Mouse (Mus musculus) stomach, embryonic 16.5 days (tissue): ENCODE data around the gene Dab2ip. TPM values are rescaled to one million over a fixed set of nuclear protein-coding genes. Genes with fewer than 3 reads are reported as not detected.

Source experiments
- ATAC-seq: fragments of 200-750 bp; cut with Nextera tagmentation; 2 replicates; pipeline ENCODE4 v1.8.0; 2017; ENCODE audit warnings: moderate number of reproducible peaks, moderate TSS enrichment; ENCODE audit not compliant: insufficient read depth, low FRiP score
- H3K27ac ChIP-seq: fragments of 300-500 bp; sonication (generic); 2 replicates; pipeline ENCODE4 v1.5.1; 2014; ENCODE audit warnings: low read length
- H3K27me3 ChIP-seq: fragments of 300-500 bp; sonication (generic); 2 replicates; pipeline ENCODE4 v1.6.1; 2014; ENCODE audit warnings: low read length, control low read depth, mixed read lengths; ENCODE audit not compliant: control insufficient read depth, insufficient read depth
- H3K36me3 ChIP-seq: fragments of 300-500 bp; sonication (generic); 2 replicates; pipeline ENCODE4 v1.6.1; 2014; ENCODE audit warnings: low read length; ENCODE audit not compliant: control insufficient read depth, insufficient read depth
- H3K4me1 ChIP-seq: fragments of 300-500 bp; sonication (generic); 2 replicates; pipeline ENCODE4 v1.6.1; 2014; ENCODE audit warnings: low read length, control low read depth, mixed read lengths; ENCODE audit not compliant: control insufficient read depth, insufficient read depth
- H3K4me2 ChIP-seq: fragments of 300-500 bp; sonication (generic); 2 replicates; pipeline ENCODE4 v1.6.1; 2014; ENCODE audit warnings: low read depth, low read length, mixed read lengths
- H3K4me3 ChIP-seq: fragments of 300-500 bp; sonication (generic); replicated peaks from 2 replicates; pipeline ENCODE4 v1.5.1; 2014; ENCODE audit warnings: mild to moderate bottlenecking, low read length
- H3K9ac ChIP-seq: fragments of 300-500 bp; sonication (generic); 2 replicates; pipeline ENCODE4 v1.6.1; 2014; ENCODE audit warnings: low read length
- H3K9me3 ChIP-seq: fragments of 300-500 bp; sonication (generic); replicated peaks from 2 replicates; pipeline ENCODE4 v1.6.1; 2016; ENCODE audit warnings: low read length, control low read depth; ENCODE audit not compliant: control insufficient read depth
- WGBS: fragments of 180-500 bp; shearing (Covaris S2); extraction: QIAGEN DNeasy Blood & Tissue Kit; methylation state at CpG from one replicate; pipeline ENCODE4 v1.1.7; 2014; 5-methylcytosine and 5-hydroxymethylcytosine counted together
- polyA plus RNA-seq: library from polyadenylated mRNA; unstranded; fragments of >200 nt; fragmentation: Nextera tagmentation; extraction: Ambion mirVana; gene quantifications from 2 replicates; pipeline ENCODE4 v1.2.1, GENCODE M21; 2015

Dab2ip gene
- polyA plus RNA-seq, 1 experiment from 2014 or later, result 31.2 TPM

DNA sequence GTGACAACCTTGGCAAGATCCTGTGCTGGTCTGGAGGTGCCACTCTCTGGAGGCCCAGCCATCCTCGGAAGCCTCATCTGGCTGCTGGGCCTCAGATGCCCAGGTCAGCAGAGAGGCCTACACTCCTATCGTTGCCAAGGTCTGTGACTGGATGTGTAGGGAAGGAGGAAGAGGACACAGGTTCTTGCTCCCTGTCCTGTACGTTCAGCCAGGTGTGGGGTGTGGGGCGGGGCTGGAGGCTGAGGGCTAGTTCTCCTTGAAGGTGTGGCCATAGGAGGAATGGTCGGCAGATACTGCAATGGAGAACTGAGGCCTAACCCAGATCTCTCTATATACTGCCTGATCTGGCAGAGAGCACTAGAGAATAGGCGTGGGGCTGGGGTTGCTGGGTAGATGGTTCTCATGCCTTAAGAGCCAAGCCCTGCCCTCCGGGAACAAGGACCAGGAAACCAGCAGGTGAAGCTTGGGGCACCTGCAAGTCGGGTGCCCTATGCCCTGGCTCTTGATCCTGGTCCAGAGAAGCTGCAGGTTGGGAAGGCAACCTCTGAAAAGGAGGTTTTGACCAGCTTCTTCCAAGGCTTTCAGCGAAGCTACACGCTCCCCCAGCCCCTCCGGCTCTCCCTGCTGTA is 134.3 kb downstream of the Dab2ip start:
- Histone ChIP-seq H3K36me3 (no peaks in the 10 kb centered on the region), H3K4me2 (peak overlapping the region; percentile 50), H3K4me1 (peaks cover 98% of the 10 kb centered on the region), H3K27ac (peak overlapping the region; percentile 92), H3K9ac (peak overlapping the region; percentile 49), H3K9me3 (no peaks in the 10 kb centered on the region), H3K4me3 (peak overlapping the region; percentile 30), H3K27me3 (no peaks in the 10 kb centered on the region)
- WGBS, result 69% methylated on average over 11 of the region's 11 CpGs
- no peak for ATAC-seq

DNA sequence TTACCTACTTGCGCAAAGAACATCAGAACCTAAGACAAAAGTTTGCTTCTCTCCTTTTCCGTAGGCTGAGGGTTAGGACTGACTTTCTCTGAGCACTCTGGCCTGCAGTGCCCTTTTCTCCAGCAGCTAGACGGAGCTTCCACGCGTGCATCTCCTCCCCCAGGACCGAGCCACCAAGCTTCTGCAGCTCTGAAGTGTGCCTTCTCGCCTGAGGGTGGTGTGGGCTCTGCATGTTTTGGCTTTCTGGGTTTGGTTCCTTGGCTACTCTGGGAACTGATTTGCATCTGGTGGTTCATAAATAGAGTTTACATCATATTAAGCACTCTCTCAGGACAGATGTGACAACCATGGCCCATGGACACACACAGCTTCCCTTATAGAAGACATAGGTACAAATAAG is 135.0 kb downstream of the Dab2ip start:
- Histone ChIP-seq H3K9me3 (no peaks in the 10 kb centered on the region), H3K27me3 (no peaks in the 10 kb centered on the region), H3K36me3 (no peaks in the 10 kb centered on the region), H3K27ac (peak overlapping the region; percentile 92), H3K4me2 (peak overlapping the region; percentile 50), H3K9ac (peak overlapping the region; percentile 49), H3K4me3 (no peak overlapping the region), H3K4me1 (peaks cover 98% of the 10 kb centered on the region)
- 74% methylated on average over 7 of the region's 7 CpGs for WGBS
- no peak for ATAC-seq

- no peak for ATAC-seq
- H3K27me3 ChIP-seq, result no peaks in the 10 kb centered on the region
- H3K36me3 ChIP-seq, result no peaks in the 10 kb centered on the region
- no peak overlapping the region for H3K4me3 ChIP-seq
- peaks cover 92% of the 10 kb centered on the region for H3K4me1 ChIP-seq
- no peak overlapping the region for H3K9ac ChIP-seq
- peak overlapping the region; percentile 97; the same call in 1 of the 2 replicates for H3K27ac ChIP-seq
- no peaks in the 10 kb centered on the region for H3K9me3 ChIP-seq
- WGBS, result 49% methylated on average over 2 of the region's 2 CpGs
- no peak overlapping the region for H3K4me2 ChIP-seq
Measured at GRCm38 (mm10) chr2:35694111-35694510, 136.0 kb downstream of the Dab2ip start.

DNA sequence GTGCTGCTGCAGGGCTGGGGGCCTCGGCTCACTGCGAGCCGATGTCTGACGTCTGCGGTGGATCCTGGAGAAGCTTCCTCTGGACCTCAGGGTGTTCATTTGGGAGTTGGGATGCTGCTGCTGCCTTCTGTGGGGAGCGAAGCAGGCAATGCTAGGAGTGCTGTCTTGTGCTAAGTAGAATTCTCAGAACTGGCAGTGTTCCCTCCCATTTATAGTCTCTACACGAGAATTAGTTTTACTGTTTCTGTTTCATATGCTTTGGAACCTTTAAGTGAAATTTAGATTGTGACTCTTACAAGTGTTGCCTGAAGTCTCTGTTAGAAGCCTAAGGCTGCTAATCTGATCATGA is 138.1 kb downstream of the Dab2ip start:
- H3K36me3 ChIP-seq, result no peaks in the 10 kb centered on the region
- no peaks in the 10 kb centered on the region for H3K9me3 ChIP-seq
- H3K4me1 ChIP-seq, result peaks cover 90% of the 10 kb centered on the region
- WGBS, result 45% methylated on average over 7 of the region's 7 CpGs
- peak overlapping the region; percentile 50 for H3K4me2 ChIP-seq
- peak overlapping the region; percentile 97 for H3K27ac ChIP-seq
- H3K4me3 ChIP-seq, result no peak overlapping the region
- peak overlapping the region; percentile 57 for H3K9ac ChIP-seq
- no peak for ATAC-seq
- H3K27me3 ChIP-seq, result no peaks in the 10 kb centered on the region

DNA sequence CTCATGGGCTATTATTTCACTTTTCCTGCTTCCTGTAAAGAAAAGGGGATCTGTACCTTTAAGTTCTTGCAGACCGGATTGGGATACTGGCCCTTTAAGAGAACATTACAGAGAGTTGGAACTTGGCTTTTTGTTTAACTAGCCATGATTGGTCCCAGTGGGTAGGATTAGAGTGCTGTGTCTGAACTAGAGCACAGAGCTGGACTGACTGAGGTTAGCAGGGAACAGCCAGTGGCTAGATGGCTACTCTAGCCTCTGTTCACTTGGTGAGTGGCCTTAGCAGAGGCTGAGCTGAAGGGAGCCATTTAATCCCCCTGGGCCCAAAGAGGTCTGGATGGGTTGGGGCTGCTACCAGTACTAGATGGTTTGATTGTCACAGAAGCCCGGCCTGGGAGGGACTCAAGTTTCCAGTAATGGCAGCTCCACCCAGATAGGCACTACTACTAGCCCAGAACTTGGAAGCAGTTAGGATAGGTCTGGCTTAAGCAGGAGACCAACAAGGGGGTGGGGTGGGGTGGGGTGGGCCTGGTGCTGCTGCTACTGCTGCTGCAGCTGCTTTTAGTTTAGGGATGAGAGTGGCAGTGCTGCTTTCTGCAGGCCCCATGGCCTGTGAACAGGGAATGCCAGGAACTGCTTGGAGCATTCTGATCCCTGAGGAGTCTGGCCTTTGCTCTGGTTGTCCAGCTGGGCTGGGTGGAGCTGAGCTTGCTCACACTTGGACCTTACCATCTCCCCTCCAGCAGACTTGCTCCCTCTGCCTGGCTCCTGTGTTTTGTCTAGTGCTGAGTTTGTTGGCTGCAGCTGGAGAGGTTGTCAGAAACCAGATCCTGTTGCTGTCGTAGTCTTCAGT is 138.7 kb downstream of the Dab2ip start:
- Histone ChIP-seq H3K9me3 (no peaks in the 10 kb centered on the region), H3K27ac (peak overlapping the region; percentile 97), H3K36me3 (no peaks in the 10 kb centered on the region), H3K9ac (peak overlapping the region; percentile 63), H3K27me3 (no peaks in the 10 kb centered on the region), H3K4me1 (peaks cover 89% of the 10 kb centered on the region), H3K4me3 (peak overlapping the region; percentile 31), H3K4me2 (peak overlapping the region; percentile 50)
- 12% methylated on average over 3 of the region's 3 CpGs for WGBS
- peak; percentile 66 for ATAC-seq

GRCm38 (mm10) chr2:35697768-35698167 is 139.7 kb downstream of the Dab2ip start:
- peak overlapping the region; percentile 20; the same call in 1 of the 2 replicates for H3K27ac ChIP-seq
- peaks cover 88% of the 10 kb centered on the region for H3K4me1 ChIP-seq

DNA sequence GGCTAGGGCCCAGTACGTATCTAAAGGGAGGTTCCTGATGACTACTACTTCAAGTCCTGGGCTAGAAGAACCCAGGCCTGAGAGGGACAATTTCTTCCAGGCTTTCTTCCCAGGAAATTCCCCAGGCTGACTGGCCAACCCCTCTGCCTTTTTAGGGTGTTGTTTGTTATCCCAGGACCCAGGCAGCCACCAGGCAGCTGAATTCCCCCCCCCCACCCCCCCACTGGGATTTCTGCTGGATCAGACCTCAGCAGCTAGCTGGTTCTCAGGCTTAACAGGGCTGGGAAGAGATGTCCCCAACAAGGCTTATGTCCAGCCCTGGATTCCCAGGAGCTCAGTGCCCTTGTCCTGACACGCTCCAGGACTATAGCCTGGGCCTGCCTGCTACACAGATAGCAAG is 142.9 kb downstream of the Dab2ip start:
- Histone ChIP-seq H3K4me1 (peaks cover 66% of the 10 kb centered on the region), H3K4me2 (no peak overlapping the region), H3K9ac (no peak overlapping the region), H3K9me3 (no peaks in the 10 kb centered on the region), H3K27ac (peak overlapping the region; percentile 50; the same call in 1 of the 2 replicates), H3K4me3 (no peak overlapping the region), H3K27me3 (no peaks in the 10 kb centered on the region), H3K36me3 (no peaks in the 10 kb centered on the region)
- ATAC-seq, result no peak
- 82% methylated on average over 2 of the region's 2 CpGs for WGBS

More at GRCm38 (mm10) chr2:35697768-35698167, 139.7 kb downstream of the Dab2ip start:
- Histone ChIP-seq H3K9ac (no peak overlapping the region), H3K4me3 (no peak overlapping the region), H3K9me3 (no peaks in the 10 kb centered on the region), H3K27me3 (no peaks in the 10 kb centered on the region), H3K4me2 (peak overlapping the region; percentile 50; the same call in 1 of the 2 replicates), H3K36me3 (no peaks in the 10 kb centered on the region)
- ATAC-seq, result no peak
- WGBS, result 82% methylated on average over 3 of the region's 3 CpGs

GRCm38 (mm10) chr2:35702001-35702400 is 143.9 kb downstream of the Dab2ip start:
- Histone ChIP-seq H3K27me3 (no peaks in the 10 kb centered on the region), H3K4me1 (peaks cover 58% of the 10 kb centered on the region), H3K4me2 (no peak overlapping the region), H3K36me3 (no peaks in the 10 kb centered on the region), H3K9ac (no peak overlapping the region), H3K4me3 (no peak overlapping the region), H3K27ac (peak overlapping the region; percentile 81), H3K9me3 (no peaks in the 10 kb centered on the region)
- ATAC-seq, result no peak
- WGBS, result 81% methylated on average over 7 of the region's 7 CpGs

DNA sequence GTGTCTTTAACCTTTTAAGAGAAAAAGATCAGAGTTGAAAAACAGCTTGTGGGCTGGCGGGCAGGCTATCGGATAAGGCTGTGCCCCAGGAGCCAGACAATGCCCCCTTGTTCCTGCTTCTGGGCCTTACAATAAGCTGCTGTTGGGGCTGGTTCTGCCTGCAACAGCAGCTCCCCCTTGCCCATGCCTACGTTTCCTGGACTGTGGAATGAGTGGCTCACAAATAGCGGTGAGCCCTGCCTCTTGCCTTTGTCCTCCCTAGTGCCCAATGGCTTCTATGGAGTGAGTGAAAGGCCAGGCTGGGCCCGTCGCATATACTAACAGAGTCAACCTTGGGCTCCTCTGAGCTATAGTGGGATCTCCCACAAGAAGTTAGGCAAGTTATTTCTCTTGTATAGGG is 144.5 kb downstream of the Dab2ip start:
- Histone ChIP-seq H3K9ac (no peak overlapping the region), H3K27me3 (no peaks in the 10 kb centered on the region), H3K4me1 (peaks cover 54% of the 10 kb centered on the region), H3K4me2 (no peak overlapping the region), H3K9me3 (no peaks in the 10 kb centered on the region), H3K27ac (peak overlapping the region; percentile 81), H3K4me3 (no peak overlapping the region), H3K36me3 (peaks cover 2% of the 10 kb centered on the region; the same call in 1 of the 2 replicates)
- ATAC-seq, result peak; percentile 35; the same call in 1 of the 2 replicates
- WGBS, result 74% methylated on average over 6 of the region's 6 CpGs
